Mouse (Mus musculus): ENCODE data around the gene Clcn1. TPM values are rescaled to one million over a fixed set of nuclear protein-coding genes. Genes with fewer than 3 reads are reported as not detected.

Gene Clcn1
- total and polyA plus RNA-seq, 3 experiments = 0.04 to 0.22 TPM; not detected in 1

DNA sequence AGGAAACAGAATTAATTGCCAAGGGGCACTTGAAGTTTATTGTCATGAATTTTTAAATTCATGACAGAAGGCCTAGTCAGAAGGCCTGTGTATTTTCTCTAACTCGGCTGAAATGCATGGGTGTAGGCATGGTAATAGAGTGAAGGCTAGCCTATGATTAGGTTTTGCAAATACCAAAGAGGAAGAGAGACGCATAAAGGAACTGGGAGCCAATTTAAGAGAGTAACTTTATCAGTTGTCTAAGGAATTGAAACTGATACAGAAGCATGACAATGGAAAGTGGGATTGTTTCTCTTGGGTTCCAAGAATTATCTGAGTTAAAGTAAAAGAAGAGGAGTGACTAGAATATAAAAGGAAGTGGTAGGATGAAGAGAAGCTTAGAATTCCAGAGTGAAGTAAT lies 52.7 kb downstream of the Clcn1 start:
- Histone ChIP-seq H3K9ac (ENCODE audit: control insufficient read depth, low read depth, low read length, poor library complexity, severe bottlenecking) (no peak overlapping the region), H3K4me1 (ENCODE audit: control insufficient read depth in 1 of 2, insufficient read depth in 2 of 2, low read length in 2 of 2) (no peaks in the 10 kb centered on the region), H3K9me3 (replicated peaks; ENCODE audit: insufficient read depth, low read length) (no peaks in the 10 kb centered on the region), H3K27me3 (ENCODE audit: control insufficient read depth in 1 of 2, insufficient read depth in 2 of 2, low read length in 2 of 2) (no peaks in the 10 kb centered on the region; a peak in 1 of 4 replicates), H3K27ac (ENCODE audit: control insufficient read depth, low read depth, low read length) (no peak overlapping the region), H3K79me2 (ENCODE audit: control insufficient read depth, insufficient read depth, low read length, poor library complexity) (no peaks in the 10 kb centered on the region), H3K36me3 (ENCODE audit: control insufficient read depth in 1 of 2, insufficient read depth in 2 of 2, low read length in 2 of 2) (no peaks in the 10 kb centered on the region), H3K4me3 (ENCODE audit: control insufficient read depth in 1 of 2, insufficient read depth in 1 of 2, low read depth in 2 of 2, low read length in 2 of 2) (no peak overlapping the region)
- no peak for DNase-seq (ENCODE audit: low read depth, low spot score)
- no peak for TF ChIP-seq MYC (IDR thresholded peaks at IDR 0.05; ENCODE audit: low read depth, low read length)
- no peak for TF ChIP-seq MXI1 (IDR thresholded peaks at IDR 0.05; ENCODE audit: low read depth, low read length)
- no peak for TF ChIP-seq POLR2AphosphoS5 (IDR thresholded peaks at IDR 0.05; ENCODE audit: borderline replicate concordance, low read depth, low read length)
- TF ChIP-seq TBP (IDR thresholded peaks at IDR 0.05; ENCODE audit: low read depth, low read length) = no peak
- TF ChIP-seq ZMIZ1 (IDR thresholded peaks at IDR 0.05; ENCODE audit: low read depth, low read length) = no peak
- TF ChIP-seq UBTF (IDR thresholded peaks at IDR 0.05; ENCODE audit: borderline replicate concordance, insufficient read depth, low read depth, low read length) = no peak
- no peak for TF ChIP-seq POLR2AphosphoS2 (IDR thresholded peaks at IDR 0.05; ENCODE audit: low read length)
- TF ChIP-seq ZNF384 (IDR thresholded peaks at IDR 0.05; ENCODE audit: low read depth, low read length) = no peak
- TF ChIP-seq MYB (IDR thresholded peaks at IDR 0.05; ENCODE audit: low read depth, low read length) = no peak
- no peak for TF ChIP-seq ELF1 (IDR thresholded peaks at IDR 0.05; ENCODE audit: low read depth, low read length)

DNA sequence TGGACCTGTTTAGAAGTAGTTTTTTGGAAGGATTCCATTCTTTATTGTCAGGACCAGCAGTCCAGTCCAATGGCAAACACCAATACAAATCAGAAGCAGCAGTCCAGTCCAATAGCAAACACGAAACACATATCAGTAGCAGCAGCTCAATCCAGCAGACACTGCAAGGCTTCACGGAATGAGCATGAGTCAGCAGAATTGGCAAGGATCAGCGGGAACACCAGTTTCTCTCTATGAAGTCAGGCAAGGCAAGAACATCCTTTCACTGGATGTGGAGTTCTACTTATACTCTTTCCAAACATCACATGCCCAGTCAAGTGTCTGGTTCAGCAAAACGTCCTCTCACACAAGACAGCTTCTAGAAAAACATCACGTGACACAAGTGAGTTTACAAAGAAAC lies 53.5 kb downstream of the Clcn1 start:
- no peaks in the 10 kb centered on the region for H3K79me2 ChIP-seq (ENCODE audit: control insufficient read depth, insufficient read depth, low read length, poor library complexity)
- no peaks in the 10 kb centered on the region for H3K9me3 ChIP-seq (replicated peaks; ENCODE audit: insufficient read depth, low read length)
- H3K27ac ChIP-seq (ENCODE audit: control insufficient read depth, low read depth, low read length) = no peak overlapping the region
- no peak overlapping the region for H3K4me3 ChIP-seq (ENCODE audit: control insufficient read depth in 1 of 2, insufficient read depth in 1 of 2, low read depth in 2 of 2, low read length in 2 of 2)
- H3K4me1 ChIP-seq (ENCODE audit: control insufficient read depth in 1 of 2, insufficient read depth in 2 of 2, low read length in 2 of 2) = no peaks in the 10 kb centered on the region
- DNase-seq (ENCODE audit: low read depth, low spot score) = no peak
- TF ChIP-seq E2F4 (IDR thresholded peaks at IDR 0.05; ENCODE audit: borderline replicate concordance, low read depth, low read length) = no peak
- no peak overlapping the region for H3K9ac ChIP-seq (ENCODE audit: control insufficient read depth, low read depth, low read length, poor library complexity, severe bottlenecking)
- H3K36me3 ChIP-seq (ENCODE audit: control insufficient read depth in 1 of 2, insufficient read depth in 2 of 2, low read length in 2 of 2) = no peaks in the 10 kb centered on the region
- no peaks in the 10 kb centered on the region; a peak in 1 of 4 replicates for H3K27me3 ChIP-seq (ENCODE audit: control insufficient read depth in 1 of 2, insufficient read depth in 2 of 2, low read length in 2 of 2)

DNA sequence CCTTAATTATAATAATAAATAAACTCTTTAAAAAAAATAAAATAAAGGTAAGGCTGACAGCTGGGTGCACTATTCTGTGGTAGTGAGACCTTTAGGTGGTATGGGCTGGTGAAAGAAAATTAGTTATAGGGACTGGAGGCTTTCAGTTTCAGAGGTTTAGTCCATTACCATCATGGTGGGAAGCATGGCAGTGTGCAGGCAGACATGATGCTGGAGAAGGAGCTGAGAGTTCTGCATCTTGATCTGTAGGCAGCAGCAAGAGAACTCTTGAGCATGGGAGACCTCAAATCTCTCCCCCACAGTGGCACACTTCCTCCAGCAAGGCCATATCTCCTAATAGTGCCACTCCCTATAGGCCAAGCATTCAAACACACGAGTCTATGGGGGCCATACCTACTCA lies 55.7 kb downstream of the Clcn1 start:
- H3K9ac ChIP-seq (ENCODE audit: control insufficient read depth, low read depth, low read length, poor library complexity, severe bottlenecking) = no peak overlapping the region
- no peaks in the 10 kb centered on the region for H3K9me3 ChIP-seq (replicated peaks; ENCODE audit: insufficient read depth, low read length)
- no peak overlapping the region for H3K4me3 ChIP-seq (ENCODE audit: control insufficient read depth in 1 of 2, insufficient read depth in 1 of 2, low read depth in 2 of 2, low read length in 2 of 2)
- DNase-seq (ENCODE audit: low read depth, low spot score) = no peak
- no peaks in the 10 kb centered on the region for H3K36me3 ChIP-seq (ENCODE audit: control insufficient read depth in 1 of 2, insufficient read depth in 2 of 2, low read length in 2 of 2)
- no peaks in the 10 kb centered on the region for H3K4me1 ChIP-seq (ENCODE audit: control insufficient read depth in 1 of 2, insufficient read depth in 2 of 2, low read length in 2 of 2)
- TF ChIP-seq KAT2A (conservative IDR thresholded peaks at IDR 0.05; ENCODE audit: low read depth, low read length) (no peak), ZMIZ1 (IDR thresholded peaks at IDR 0.05; ENCODE audit: low read depth, low read length) (no peak), MEF2A (IDR thresholded peaks at IDR 0.05; ENCODE audit: extremely low read depth, insufficient replicate concordance, low read depth, low read length, poor library complexity, severe bottlenecking) (no peak), JUND (IDR thresholded peaks at IDR 0.05; ENCODE audit: low read depth, low read length) (no peak)
- H3K79me2 ChIP-seq (ENCODE audit: control insufficient read depth, insufficient read depth, low read length, poor library complexity) = no peaks in the 10 kb centered on the region
- no peaks in the 10 kb centered on the region for H3K27me3 ChIP-seq (ENCODE audit: control insufficient read depth in 1 of 2, insufficient read depth in 2 of 2, low read length in 2 of 2)
- H3K27ac ChIP-seq (ENCODE audit: control insufficient read depth, low read depth, low read length) = no peak overlapping the region

Data from MEL (cell line).